Mouse (Mus musculus) stomach, postnatal 0 days (tissue): ENCODE measurements at regions not wholly inside any gene's neighbourhood (a gene's known extent, or its start where the extent isn't known, plus 50 kb on each side); places are given as distances from the start of the nearest gene placed in this dataset.
"Not testable (repeated sequence)": the region's sequence is repeated elsewhere in the genome, so short reads cannot be mapped to it uniquely, and the experiment has no call there.

Source experiments
- CTCF ChIP-seq: IDR thresholded peaks from 2 replicates; pipeline ENCODE4 v1.5.1; 2016; ENCODE audit warnings: antibody characterized with exemption, low read depth, mild to moderate bottlenecking, moderate library complexity
- EP300 ChIP-seq: optimal IDR thresholded peaks from 2 replicates; pipeline ENCODE3; 2016; ENCODE audit warnings: antibody characterized with exemption

DNA sequence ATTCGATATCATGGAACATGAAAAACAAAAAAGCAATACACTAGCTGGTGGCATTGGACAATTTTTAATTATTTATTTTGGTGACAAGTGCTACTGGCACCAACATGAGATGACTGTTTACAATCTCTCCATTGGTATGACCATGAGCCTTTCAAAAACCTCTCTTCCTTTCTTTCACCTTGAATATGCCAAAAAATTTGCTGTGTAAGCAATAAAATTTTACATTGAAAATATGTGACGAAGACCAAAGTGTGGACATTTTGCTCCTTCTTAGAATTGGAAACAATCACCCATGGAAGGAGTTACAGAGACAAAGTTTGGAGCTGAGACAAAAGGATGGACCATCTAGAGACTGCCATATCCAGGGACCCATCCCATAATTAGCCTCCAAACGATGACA is 83.4 kb upstream of the Gm49339 start:
- not testable (repeated sequence) for TF ChIP-seq CTCF, EP300
